8 mouse cellular contexts compared by ENCODE assay signal in the genomic region with DNA sequence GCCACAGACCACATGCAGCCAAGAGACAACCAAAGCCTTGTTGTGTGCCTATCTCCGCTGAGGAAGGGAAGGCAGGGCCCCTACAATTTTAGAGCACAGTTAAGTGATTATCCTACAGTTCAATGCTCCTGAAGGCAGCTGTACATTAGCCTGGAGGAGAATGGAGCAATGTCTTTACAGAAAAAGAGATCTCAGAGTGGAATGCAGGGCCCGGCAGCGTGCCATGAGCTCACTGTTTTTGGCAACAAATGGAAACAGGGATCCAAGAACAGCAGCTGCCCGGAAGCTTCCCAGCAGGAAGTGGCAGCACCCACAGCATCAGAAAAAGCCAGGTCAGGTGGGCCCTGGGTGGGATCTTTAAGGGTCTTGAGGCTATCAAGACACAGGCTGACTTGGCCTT. TPM values are rescaled to one million over a fixed set of nuclear protein-coding genes. Genes with fewer than 3 reads are reported as not detected.
DNase-seq lines count a peak whose midpoint lies in the region; ATAC-seq lines count a peak whose summit lies in the region.

No protein-coding gene starts in this region.

- no peak overlapping the region for H3K9ac ChIP-seq in kidney, embryonic 16.5 days (replicated peaks; ENCODE audit: low read length)
- no peak overlapping the region for H3K9ac ChIP-seq in liver, embryonic 11.5 days (ENCODE audit: low read depth, low read length)

- H3K9me3 ChIP-seq in kidney, embryonic 16.5 days (ENCODE audit: low read length) = no peaks in the 10 kb centered on the region
- no peaks in the 10 kb centered on the region for H3K9me3 ChIP-seq in liver, embryonic 11.5 days (ENCODE audit: control insufficient read depth, low read length)

- no peak overlapping the region for H3K27ac ChIP-seq in kidney, embryonic 16.5 days (ENCODE audit: low read length)
- no peak overlapping the region for H3K27ac ChIP-seq in liver, embryonic 11.5 days (ENCODE audit: low read depth, low read length)

- 76% methylated on average over 4 of the region's 4 CpGs for WGBS in kidney, embryonic 16.5 days
- 87% methylated on average over 4 of the region's 4 CpGs for WGBS in liver, embryonic 11.5 days

- peak; percentile 52 for DNase-seq in kidney, postnatal 10 days
- DNase-seq in brain, adult 2 months (ENCODE audit: low read depth, low spot score) = peak; percentile 56
- DNase-seq in frontal cortex, postnatal 14 days (ENCODE audit: low spot score in 2 of 2) = peak; percentile 39 to 47
- DNase-seq in kidney, postnatal 4 days = peak; percentile 48 to 56
- peak; percentile 21 for DNase-seq in telencephalon, adult 2 months (ENCODE audit: low read depth, low spot score)
- DNase-seq in liver, embryonic 11.5 days (ENCODE audit: low spot score) = no peak

- no peaks in the 10 kb centered on the region for H3K4me1 ChIP-seq in kidney, embryonic 16.5 days (ENCODE audit: insufficient read depth, low read length)
- H3K4me1 ChIP-seq in liver, embryonic 11.5 days (replicated peaks; ENCODE audit: control insufficient read depth, insufficient read depth, low read length) = no peaks in the 10 kb centered on the region

- H3K27me3 ChIP-seq in kidney, embryonic 16.5 days (ENCODE audit: insufficient read depth, low read length) = no peaks in the 10 kb centered on the region
- no peaks in the 10 kb centered on the region for H3K27me3 ChIP-seq in liver, embryonic 11.5 days (replicated peaks; ENCODE audit: control insufficient read depth, insufficient read depth, low read length)

- H3K4me3 ChIP-seq in kidney, embryonic 16.5 days (ENCODE audit: low read length) = no peak overlapping the region
- H3K4me3 ChIP-seq in liver, embryonic 11.5 days (ENCODE audit: low read depth, low read length) = no peak overlapping the region

- H3K36me3 ChIP-seq in kidney, embryonic 16.5 days (ENCODE audit: insufficient read depth, low read length) = no peaks in the 10 kb centered on the region
- H3K36me3 ChIP-seq in liver, embryonic 11.5 days (ENCODE audit: control insufficient read depth, insufficient read depth, low read length) = no peaks in the 10 kb centered on the region

- H3K4me2 ChIP-seq in kidney, embryonic 16.5 days (replicated peaks; ENCODE audit: low read depth, low read length) = no peak overlapping the region
- H3K4me2 ChIP-seq in liver, embryonic 11.5 days = no peak overlapping the region

- ATAC-seq in kidney, embryonic 16.5 days (ENCODE audit: low FRiP score, low TSS enrichment) = no peak
- ATAC-seq in liver, embryonic 11.5 days (replicated peaks; ENCODE audit: low FRiP score) = no peak
- ATAC-seq in megakaryocyte, adult 5-6 weeks (ENCODE audit: poor library complexity, severe bottlenecking) = no peak

RNA-seq across cellular contexts. Expression of a gene that starts 3.4 kb away (rescaled TPM):
- polyA plus RNA-seq in kidney, embryonic 16.5 days (2015; fragmentation: Nextera tagmentation; extraction: Ambion mirVana) = 5.6 and 19.7 TPM in 2 replicates
- polyA plus RNA-seq in liver, embryonic 11.5 days (2014; fragmentation: Nextera tagmentation; extraction: Ambion mirVana) = 3.8 and 8.2 TPM in 2 replicates
- total RNA-seq in megakaryocyte, adult 5-6 weeks (2015) = 15.1 and 15.7 TPM in 2 replicates
- 18.9 and 21.2 TPM in 2 replicates for total RNA-seq in megakaryocyte, adult 5-6 weeks (2017)
